Mouse (Mus musculus): ENCODE measurements around the gene Cilp2.

Cilp2 gene

DNA sequence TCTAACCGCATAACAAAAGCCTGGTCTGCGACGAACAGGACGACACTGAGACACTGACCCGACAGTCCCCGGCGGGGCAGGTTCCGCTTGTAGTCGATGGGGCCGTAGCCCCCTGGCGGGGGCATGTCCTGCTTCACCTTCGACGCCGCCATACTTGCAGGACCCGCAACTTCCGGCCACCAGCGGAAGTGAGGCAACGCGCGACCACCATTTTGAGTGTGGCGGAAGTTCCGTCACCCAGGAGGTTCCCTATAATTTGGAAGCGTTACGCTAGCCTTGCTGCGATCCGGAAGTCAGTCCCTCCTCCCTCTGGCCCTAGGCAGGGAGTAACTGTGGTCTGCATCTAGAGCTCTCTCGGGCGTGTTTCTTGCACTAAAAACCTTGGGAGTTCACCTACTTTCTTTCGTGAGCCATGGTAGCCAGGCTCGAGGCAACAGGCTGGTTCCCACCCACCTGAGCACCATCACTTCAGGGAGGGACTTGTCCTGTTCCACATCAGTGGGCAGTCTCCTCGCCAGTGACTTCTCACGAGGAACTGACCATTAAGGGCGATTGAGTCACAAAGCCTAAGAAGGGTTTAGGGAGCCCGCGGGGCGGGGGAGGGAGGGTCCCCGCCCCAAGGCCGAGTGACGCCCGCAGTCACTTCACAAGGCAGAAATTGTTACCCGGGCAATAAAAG is 14.1 kb upstream of the Cilp2 start:
- DNase-seq (ENCODE audit: low read depth, low spot score), result peak; percentile 97

DNA sequence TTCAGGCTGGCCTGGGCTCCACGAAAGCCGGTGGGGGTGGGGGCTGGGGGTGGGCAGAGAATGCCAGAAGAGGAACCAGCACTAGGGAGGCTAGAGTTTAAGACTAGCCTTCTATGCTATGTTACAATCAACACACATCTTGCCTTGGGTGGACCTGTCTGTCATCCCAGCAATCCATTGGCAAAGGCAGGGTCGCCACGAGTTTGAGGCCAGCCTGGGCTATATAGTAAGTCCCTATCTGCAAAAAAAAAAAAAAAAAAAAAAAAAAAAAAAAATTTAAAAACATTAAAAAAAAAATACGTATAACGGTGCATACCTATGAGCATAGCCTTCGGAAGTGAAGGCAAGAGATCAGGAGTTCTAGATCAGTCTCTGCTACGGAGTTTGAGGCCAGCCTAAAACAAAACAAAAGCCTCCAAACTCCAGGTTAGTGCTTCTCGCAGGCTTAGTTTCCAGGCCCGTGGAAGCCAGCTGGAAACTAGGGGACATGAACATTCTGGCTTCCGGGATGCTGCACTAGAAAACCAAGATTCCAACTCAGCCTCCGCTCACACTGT is 13.5 kb upstream of the Cilp2 start:
- DNase-seq (ENCODE audit: low read depth, low spot score), result no peak

DNA sequence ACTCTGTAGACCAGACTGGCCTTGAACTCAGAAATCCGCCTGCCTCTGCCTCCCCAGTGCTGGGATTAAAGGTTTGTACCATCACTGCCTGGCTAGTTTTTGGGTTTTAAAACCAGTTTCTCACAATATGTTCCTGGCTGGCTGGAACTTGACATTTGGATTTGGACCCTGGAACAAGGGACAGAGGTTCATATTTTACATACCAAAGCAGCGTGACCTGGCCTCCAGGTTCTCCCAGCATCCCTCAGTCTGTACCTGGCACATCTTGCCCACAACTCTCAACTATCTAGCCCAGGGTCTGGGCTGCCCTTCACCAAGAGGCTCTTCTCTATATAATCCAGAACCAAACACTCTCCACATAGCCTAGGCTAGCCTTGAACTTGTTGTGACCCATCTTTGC is 12.4 kb upstream of the Cilp2 start:
- DNase-seq (ENCODE audit: low read depth, low spot score), result no peak

DNA sequence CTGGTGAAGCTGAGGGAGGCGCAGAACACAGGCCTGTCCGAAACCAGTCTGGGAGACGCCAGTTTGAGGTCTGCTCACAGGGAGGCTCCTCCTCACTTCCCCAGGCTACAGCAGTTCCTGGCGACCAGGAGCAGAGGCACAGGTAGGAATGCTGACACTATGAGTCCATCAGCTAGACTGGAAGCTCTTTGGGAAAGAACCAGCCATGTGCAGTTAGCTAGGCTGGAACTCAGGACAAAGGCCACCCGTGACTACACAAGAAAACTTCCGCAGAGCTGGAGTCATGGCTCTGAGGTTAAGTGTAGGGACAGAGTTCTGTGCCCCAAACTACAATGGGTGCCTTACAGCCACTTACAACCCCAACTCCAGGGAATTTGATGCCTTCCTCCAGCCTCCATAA is 10.4 kb upstream of the Cilp2 start:
- DNase-seq (ENCODE audit: low read depth, low spot score), result no peak

DNA sequence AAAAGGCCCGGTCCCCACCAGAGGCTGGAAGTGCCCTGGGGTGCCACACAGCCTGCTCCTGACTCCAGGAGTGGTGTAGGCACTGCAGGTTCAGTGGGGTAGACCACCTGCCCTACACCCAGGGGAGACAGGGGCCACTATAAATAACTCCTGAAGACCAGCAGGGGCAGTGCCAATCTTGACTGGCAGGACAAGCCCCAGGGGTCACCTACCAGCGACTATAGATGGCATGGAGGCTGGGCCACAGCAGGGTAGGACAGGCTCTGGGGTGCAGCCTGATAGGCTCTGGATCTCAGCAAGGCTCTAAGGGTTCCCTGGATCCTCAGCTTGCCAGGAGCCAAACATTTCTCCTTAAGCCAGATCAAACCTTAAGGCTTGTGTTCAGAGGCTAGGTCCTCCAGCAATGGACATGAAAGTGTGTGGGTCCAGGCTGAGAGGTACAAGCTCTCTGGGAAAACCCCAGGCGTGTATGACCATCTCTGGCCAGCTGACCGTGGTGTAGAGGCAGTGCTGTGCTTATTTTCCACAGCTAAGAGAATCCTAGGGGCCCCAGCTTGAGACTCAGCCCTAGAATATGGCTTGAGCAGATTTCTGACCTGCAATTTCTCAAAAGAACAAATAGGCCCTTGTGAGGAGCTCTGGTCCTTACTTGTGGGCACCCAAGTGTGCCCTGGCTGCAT is 8.4 kb upstream of the Cilp2 start:
- DNase-seq (ENCODE audit: low read depth, low spot score), result no peak

DNA sequence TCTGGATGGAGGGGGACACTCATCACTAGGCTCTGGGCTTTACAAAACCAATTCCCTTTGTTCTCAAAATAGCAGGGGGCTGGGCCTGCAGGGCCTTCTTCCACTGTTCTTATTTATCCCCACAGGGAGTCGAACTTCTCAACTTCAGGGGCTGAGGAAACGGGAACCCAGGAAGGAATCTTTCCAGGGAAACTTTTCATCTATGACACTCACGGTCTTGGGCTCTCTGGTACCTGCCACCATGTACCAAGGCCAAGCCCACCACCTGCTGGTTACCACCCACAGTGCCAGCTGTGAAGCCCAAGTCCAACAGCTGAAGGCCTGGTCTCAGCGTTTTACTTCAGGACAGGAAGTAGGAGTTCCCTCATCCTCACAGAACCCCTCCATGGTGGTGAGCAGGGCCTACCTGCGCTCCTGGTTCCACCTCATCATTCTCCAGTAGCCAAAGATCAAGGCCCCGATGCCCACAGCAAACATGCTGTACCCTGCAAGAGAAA is 7.4 kb upstream of the Cilp2 start:
- DNase-seq (ENCODE audit: low read depth, low spot score), result no peak

DNA sequence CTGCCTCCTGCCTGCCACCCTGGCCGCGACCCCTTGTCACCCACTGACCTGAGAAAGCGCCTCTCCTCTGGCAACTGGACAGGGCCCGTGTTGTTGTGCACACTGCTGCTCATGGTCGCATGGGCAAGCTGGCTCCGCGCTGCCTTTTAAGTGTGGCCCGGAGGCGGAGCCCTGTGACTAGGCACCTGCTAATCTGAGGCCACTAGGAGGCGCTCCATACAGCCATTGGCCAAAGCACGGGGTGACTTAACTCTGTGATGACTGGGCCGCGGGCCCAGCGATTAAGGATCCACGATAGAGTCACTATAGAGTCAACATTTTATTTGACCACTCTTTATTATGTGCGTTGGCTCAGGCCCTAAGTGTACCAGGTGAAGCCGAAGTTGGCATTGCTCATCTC is 6.4 kb upstream of the Cilp2 start:
- no peak for DNase-seq (ENCODE audit: low read depth, low spot score)

DNA sequence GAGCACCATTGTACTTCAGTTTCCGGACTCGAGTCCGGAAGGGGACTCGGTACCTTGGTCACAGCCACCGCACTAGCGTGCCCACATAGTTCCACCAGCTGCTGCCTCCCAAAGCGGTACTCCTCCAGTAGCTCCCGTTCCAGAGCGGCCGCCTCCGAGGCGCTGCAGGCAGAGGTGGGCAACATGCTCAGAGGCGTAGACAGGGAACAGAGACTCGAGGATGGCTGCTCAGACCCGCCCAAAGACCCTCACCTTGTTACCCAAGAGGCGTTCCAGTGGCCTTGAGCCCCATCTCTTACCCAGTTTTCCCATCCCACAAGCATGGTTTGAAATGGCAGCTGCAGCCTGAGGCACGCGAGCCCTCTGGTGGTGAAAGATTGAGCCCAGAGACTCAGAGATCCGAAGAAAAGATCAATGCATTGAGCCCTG is 3.3 kb upstream of the Cilp2 start:
- no peak for DNase-seq (ENCODE audit: low read depth, low spot score)

DNA sequence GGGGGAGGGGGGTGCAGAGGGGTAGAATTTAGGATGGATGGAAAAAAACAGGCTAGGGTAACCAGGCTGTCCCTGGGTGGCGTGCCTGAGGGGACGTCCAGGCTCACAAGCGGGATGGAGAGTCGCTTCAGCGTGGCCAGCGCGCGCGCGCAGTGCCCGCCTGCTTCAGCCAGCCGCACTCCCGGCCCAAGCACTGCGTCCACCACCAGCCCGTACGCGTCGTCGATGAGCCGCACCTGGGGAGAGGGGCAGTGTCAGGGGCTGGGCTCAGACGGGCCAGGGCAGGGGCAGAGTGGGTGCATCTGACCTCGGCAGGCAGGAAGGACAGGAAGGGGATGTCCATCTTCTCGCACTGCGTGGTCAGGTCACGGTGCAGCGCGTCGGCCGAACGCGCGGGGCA is 1.4 kb upstream of the Cilp2 start:
- DNase-seq (ENCODE audit: low read depth, low spot score), result no peak

DNA sequence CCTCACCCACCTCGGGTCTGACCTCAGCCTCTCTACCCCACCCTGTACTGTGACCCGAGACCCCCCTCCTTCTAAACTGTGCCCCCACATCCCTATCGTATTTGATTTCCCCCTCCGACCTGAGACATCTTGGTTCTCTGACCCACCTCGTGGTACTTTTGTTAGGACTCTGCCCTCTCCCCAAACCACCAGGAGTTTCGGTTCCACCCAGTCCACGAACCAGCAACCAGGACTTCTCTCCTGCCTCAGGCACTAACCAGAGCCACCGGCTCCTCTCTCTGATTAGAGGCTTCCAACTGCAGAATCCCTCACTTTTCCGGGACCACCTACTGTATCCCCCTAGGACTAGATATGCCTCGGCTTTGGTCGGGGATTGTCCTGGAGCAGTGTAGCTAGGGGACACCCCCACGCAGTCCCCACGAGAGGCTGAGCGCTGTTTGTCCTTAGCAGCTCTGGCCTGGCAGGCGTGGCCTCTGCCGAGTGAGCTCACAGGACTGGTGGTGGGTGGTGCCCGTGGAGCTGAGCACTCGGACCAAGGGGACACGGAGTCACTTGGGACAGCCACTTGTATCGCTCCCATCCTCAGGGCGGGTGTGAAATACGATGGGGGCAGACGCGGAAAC is 868 bp upstream of the Cilp2 start:
- no peak for DNase-seq (ENCODE audit: low read depth, low spot score)

DNA sequence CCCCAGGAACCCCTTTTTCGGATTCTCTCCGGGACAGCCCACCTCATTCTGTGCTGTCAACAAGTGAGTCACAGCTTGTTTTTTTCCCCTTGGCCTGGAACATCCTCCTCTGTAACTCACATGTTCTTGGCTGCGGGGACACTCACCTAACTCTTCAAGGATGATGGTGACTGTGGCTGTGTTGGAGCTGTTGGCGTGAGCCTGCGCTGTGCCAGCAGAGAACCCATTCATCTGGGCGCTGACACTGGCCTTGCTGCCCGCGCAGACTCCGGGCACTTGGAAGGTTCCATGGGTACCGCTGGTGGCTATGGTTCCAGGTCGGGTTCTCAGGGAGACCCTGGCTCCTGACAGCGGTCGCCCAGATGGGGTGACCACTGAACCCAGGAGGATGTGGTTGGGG is 3.3 kb downstream of the Cilp2 start:
- DNase-seq (ENCODE audit: low read depth, low spot score), result no peak

DNA sequence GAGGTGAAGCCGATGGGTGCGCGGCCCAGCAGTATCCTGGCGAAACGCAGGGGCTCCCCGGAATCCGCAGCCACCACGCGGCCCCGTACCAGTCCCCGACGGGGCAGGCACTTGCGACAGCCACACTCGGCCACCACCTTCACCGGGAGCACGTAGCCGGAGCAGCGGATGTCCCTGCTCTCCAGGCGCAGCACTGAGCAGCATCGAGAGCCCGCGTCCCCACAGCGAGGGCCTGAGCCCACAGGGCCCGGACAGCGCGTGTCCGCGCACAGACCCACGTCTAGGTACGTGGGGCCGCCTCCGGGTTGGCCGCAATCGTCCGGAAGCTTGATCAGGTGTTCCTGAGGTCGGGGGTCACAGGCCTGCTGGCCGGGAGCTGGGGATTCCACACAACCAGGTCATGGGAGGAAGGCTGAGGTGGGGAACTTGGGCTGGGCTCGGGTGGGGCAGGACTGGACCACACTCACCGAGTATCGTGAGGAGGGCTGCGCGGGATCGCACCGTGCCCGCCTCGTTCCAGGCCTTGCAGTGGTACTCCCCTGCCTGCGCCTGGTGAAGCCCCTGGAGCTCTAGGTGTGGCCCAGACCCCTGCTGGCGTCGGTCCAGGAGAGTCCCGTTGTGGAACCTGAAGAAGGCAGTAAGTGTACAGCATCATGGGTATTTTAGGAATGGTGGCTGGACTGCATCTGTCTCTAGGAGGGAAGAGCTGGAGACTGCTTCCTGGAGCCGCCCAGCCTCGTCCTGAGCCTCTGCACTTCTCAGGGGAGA is 4.5 kb downstream of the Cilp2 start:
- DNase-seq (ENCODE audit: low read depth, low spot score), result no peak

DNA sequence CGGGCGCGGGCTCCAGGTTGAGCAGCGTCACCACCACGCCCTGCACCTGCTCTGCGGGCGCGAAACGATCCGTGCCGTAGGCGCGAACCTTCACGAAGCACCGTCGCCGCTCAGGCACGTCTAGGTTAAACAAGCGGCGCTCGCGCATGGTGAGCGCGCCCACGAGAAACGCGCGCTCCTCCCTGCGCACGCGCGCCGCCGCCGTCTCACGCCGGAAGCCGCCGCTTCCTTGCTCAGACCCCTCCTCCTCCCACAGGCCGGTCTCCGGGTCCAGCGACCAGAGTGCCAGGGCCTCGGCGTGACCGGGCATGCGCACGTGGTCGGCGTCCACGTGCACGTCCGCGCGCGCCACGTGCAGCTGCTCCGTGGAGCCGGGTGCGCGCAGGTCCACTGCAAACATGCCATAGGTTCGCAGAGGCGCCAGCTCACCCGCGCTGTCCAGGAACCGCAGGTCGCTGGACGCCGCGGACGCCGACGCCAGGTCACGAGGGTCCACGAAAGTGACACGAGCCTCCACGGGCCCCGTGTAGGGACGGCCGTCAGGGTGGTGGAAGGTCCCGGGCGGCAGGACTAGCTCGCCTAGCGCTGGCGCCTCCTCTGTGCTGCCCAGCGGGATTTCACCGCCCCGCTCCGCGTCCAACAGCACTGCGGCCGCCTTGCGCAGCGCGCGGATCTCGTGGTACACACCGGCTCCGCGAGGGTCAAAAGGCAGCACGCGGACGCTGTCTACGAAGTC is 5.3 kb downstream of the Cilp2 start:
- no peak for DNase-seq (ENCODE audit: low read depth, low spot score)

DNA sequence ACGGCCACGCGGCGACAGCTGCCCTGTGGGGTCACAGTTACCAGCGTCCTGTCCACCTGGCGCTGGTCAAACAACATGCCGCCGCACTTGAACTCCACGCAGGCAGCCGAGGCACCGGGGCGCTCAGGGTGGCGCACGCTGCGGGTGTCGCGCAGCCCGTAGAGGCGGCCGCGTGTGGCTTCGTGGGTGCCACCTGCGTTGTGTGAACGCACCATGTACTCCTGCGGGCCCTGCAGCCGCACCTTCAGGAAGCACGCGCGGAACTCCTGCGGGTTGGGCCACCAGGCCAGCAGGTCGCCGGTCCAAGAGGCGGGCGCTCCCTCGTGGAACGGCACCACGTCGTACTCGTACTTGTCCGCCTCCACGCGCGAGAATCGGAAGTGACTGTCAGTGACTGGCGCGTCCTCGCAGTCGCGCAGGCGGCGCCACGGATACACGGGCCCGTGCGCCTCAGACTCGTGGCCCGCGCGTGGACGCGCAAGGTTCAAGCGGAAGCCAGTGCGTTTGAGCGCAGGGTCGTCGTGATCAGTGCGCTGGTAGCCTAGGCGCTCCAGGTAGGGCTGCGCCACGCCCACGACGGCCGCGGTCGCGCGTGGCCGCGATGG is 6.1 kb downstream of the Cilp2 start:
- no peak for DNase-seq (ENCODE audit: low read depth, low spot score)

DNA sequence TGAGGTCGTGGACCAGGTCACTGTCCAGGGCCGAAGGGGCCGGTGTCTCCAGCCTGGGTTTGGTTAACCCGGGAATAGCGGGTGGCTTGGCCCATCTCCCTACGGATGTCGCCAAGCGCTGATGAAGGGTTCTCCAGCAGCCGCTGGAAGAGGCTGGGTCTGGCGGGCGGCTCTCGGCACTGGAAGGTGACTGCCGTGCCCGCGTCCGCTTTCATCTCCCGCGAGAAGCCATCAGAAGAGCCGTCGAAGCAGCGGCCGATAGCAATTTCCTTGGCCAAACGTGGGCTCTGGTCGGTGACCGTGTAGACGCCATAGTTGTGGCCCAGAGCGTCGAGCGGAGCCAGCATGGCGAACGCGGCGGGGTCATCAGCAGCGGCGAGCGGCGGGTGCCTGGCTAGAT is 6.6 kb downstream of the Cilp2 start:
- DNase-seq (ENCODE audit: low read depth, low spot score), result no peak

DNA sequence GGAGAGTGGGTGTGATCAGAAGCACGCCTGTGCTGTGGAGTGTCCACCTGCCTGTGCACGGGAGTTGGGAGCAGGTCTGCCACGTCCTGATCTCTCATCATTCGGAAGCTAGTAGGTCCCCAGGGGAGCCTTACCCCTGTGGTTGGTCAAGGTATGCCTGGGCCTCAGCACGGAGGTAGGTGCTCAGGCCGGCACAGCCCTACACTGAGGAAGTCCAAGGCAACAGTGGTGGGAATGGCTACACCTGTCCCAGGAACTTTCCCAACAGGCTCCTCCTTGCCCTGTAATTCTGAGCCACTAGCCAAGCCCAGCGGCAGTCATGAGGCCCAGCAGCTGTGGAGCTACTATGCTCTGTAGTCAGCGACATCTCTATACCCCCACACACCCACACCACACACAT is 7.8 kb downstream of the Cilp2 start:
- DNase-seq (ENCODE audit: low read depth, low spot score), result no peak

DNA sequence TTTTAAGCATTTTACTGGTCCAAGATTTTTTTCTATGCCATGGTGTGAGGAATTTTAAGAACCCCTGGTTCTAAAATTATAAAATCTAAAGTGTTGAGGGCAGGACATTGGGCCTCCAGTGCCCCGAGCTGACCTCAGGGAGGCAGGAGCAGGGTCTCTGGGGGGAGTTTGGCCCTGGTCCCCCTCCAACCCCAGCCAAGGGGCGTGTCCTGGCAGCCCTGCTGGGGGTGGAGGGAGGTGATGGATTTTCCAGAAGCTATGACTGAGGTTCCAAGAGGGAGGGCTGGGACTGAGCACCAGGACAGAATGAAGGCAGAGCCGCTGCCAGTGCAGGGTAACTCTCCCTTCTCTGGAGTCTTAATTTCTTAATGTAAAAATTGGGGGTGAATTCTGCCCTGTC is 9.5 kb downstream of the Cilp2 start:
- no peak for DNase-seq (ENCODE audit: low read depth, low spot score)

DNA sequence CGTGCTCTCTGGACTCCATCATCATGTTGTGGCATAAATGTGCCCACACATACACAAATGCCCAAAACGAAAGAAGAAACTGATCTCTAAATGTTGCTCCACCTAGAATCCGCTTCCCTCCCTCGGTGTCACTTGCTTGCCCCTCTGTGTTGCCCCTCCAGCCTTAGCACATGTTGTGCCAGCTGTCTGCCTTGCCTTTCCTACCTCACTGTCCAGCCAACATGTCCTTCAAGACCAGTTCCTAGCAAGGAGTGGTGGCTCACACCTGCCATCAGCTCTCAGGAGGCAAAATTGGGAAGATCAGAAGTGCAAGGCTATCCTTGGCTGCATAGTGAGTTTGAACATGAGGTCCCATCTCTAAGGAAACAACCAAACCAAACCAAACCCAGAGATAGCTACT is 10.1 kb downstream of the Cilp2 start:
- no peak for DNase-seq (ENCODE audit: low read depth, low spot score)

DNA sequence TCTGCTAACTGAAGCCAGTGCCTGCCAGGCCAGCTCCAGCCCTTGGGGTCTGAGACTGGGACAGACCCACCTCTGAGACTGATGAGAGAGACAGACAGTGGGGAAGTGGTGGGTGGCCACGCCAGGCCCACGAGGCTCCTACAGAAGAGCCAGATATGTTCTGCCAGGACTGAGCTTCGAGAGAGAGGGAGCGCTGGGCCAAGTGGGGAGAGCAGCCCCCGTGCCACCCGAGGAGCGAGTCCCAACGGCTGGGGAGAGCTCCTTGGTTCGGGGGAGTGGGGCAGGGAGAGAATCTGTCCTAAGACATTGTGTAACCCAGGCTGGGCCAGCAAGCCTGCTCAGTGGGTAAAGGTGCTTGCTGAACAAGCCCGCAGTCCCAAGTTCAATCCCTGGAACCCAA is 10.5 kb downstream of the Cilp2 start:
- no peak for DNase-seq (ENCODE audit: low read depth, low spot score)

DNA sequence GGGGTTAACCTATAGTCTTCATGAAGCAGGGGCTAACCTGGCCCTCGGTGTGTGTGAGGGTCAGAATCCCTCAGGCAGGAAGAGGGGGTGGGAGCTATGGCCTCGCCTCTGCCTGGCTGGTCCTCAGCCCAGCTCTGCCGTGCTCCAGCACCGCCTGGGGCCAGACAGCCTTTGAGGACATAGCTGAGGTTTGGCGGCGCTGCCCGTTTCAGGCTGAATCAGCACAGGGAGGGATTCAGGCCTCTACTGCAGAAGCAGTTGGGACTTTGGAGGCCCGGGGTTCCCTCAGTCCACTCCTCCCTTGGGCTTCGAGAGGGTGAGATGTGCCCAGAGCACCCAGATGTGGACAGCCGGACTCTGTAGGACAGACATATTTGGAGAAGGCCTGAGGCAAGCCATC is 11.4 kb downstream of the Cilp2 start:
- DNase-seq (ENCODE audit: low read depth, low spot score), result no peak

DNA sequence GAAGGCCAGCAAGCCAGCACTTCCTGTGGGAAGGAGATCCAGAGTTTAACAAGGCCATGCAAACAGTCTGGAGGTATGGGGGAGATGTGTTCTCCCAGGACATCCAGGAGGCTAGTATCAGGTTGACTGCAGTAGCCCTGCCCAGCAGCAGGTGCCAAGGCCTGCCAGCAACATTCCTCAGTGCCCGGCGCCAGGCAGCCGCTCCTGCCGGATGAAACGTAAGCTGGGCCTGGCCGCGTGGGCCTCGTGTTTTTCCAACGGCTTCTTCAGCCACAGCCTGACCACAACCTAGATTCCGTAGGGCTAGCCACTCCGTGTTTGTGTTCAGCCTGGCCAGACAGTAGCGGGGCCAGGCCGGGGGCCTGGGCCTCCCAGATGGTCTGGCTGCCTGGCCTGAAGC is 12.8 kb downstream of the Cilp2 start:
- no peak for DNase-seq (ENCODE audit: low read depth, low spot score)

Data from telencephalon, adult 2 months (tissue).